Mouse (Mus musculus): ENCODE measurements around the gene Ube2d3. TPM values are rescaled to one million over a fixed set of nuclear protein-coding genes. Genes with fewer than 3 reads are reported as not detected.
"Not testable (repeated sequence)": the region's sequence is repeated elsewhere in the genome, so short reads cannot be mapped to it uniquely, and the experiment has no call there.

Gene Ube2d3
- polyA plus RNA-seq, 1 experiment: 391 TPM

- H3K27me3 ChIP-seq (replicated peaks): no peaks in the 10 kb centered on the region
- H3K4me3 ChIP-seq (replicated peaks): no peak overlapping the region
- H3K4me1 ChIP-seq: peaks cover 3% of the 10 kb centered on the region; the same call in 1 of the 2 replicates
- H3K9me3 ChIP-seq: no peaks in the 10 kb centered on the region
- peaks cover 34% of the 10 kb centered on the region for H3K36me3 ChIP-seq (replicated peaks; ENCODE audit: low read length)
- TF ChIP-seq FLI1 (IDR thresholded peaks at IDR 0.05; ENCODE audit: low read length) (no peak), GATA1 (IDR thresholded peaks at IDR 0.05; ENCODE audit: borderline replicate concordance, low read length) (no peak)
Measured at GRCm38 (mm10) chr3:135469146-135469545, 31.2 kb downstream of the Ube2d3 start.

GRCm38 (mm10) chr3:135469974-135470373, 32.0 kb downstream of the Ube2d3 start:
- no peaks in the 10 kb centered on the region for H3K9me3 ChIP-seq
- TF ChIP-seq GATA1 (IDR thresholded peaks at IDR 0.05; ENCODE audit: borderline replicate concordance, low read length) (no peak), FLI1 (IDR thresholded peaks at IDR 0.05; ENCODE audit: low read length) (no peak)
- no peak overlapping the region for H3K4me3 ChIP-seq (replicated peaks)
- peaks cover 3% of the 10 kb centered on the region; the same call in 1 of the 2 replicates for H3K4me1 ChIP-seq
- H3K27me3 ChIP-seq (replicated peaks): no peaks in the 10 kb centered on the region
- peaks cover 26% of the 10 kb centered on the region for H3K36me3 ChIP-seq (replicated peaks; ENCODE audit: low read length)

GRCm38 (mm10) chr3:135470823-135471222, 32.9 kb downstream of the Ube2d3 start:
- Histone ChIP-seq H3K27me3 (replicated peaks) (no peaks in the 10 kb centered on the region), H3K36me3 (replicated peaks; ENCODE audit: low read length) (peaks cover 25% of the 10 kb centered on the region), H3K9me3 (no peaks in the 10 kb centered on the region), H3K4me1 (peaks cover 3% of the 10 kb centered on the region; the same call in 1 of the 2 replicates), H3K4me3 (replicated peaks) (no peak overlapping the region)
- TF ChIP-seq GATA1 (IDR thresholded peaks at IDR 0.05; ENCODE audit: borderline replicate concordance, low read length): no peak
- TF ChIP-seq FLI1 (IDR thresholded peaks at IDR 0.05; ENCODE audit: low read length): no peak

GRCm38 (mm10) chr3:135475025-135475424, 37.1 kb downstream of the Ube2d3 start:
- H3K27me3 ChIP-seq (replicated peaks): peaks cover 2% of the 10 kb centered on the region
- no peaks in the 10 kb centered on the region for H3K36me3 ChIP-seq (replicated peaks; ENCODE audit: low read length)
- H3K4me1 ChIP-seq: no peaks in the 10 kb centered on the region
- no peak overlapping the region for H3K4me3 ChIP-seq (replicated peaks)
- TF ChIP-seq GATA1 (IDR thresholded peaks at IDR 0.05; ENCODE audit: borderline replicate concordance, low read length): no peak
- TF ChIP-seq FLI1 (IDR thresholded peaks at IDR 0.05; ENCODE audit: low read length): no peak
- H3K9me3 ChIP-seq: no peaks in the 10 kb centered on the region

GRCm38 (mm10) chr3:135476286-135476685, 38.3 kb downstream of the Ube2d3 start:
- no peak for TF ChIP-seq FLI1 (IDR thresholded peaks at IDR 0.05; ENCODE audit: low read length)
- no peak for TF ChIP-seq GATA1 (IDR thresholded peaks at IDR 0.05; ENCODE audit: borderline replicate concordance, low read length)
- H3K4me1 ChIP-seq: no peaks in the 10 kb centered on the region

GRCm38 (mm10) chr3:135476977-135477376, 39.0 kb downstream of the Ube2d3 start:
- H3K27me3 ChIP-seq (replicated peaks): peaks cover 9% of the 10 kb centered on the region
- H3K4me3 ChIP-seq (replicated peaks): no peak overlapping the region
- H3K9me3 ChIP-seq: no peaks in the 10 kb centered on the region
- TF ChIP-seq GATA1 (IDR thresholded peaks at IDR 0.05; ENCODE audit: borderline replicate concordance, low read length) (no peak), FLI1 (IDR thresholded peaks at IDR 0.05; ENCODE audit: low read length) (no peak)
- H3K4me1 ChIP-seq: no peaks in the 10 kb centered on the region
- H3K36me3 ChIP-seq (replicated peaks; ENCODE audit: low read length): no peaks in the 10 kb centered on the region

More at GRCm38 (mm10) chr3:135476286-135476685, 38.3 kb downstream of the Ube2d3 start:
- Histone ChIP-seq H3K4me3 (replicated peaks) (no peak overlapping the region), H3K36me3 (replicated peaks; ENCODE audit: low read length) (no peaks in the 10 kb centered on the region), H3K9me3 (no peaks in the 10 kb centered on the region), H3K27me3 (replicated peaks) (peaks cover 7% of the 10 kb centered on the region)

GRCm38 (mm10) chr3:135479090-135479489, 41.1 kb downstream of the Ube2d3 start:
- H3K9me3 ChIP-seq; H3K27me3 ChIP-seq (replicated peaks); H3K4me3 ChIP-seq (replicated peaks); H3K36me3 ChIP-seq (replicated peaks; ENCODE audit: low read length); H3K4me1 ChIP-seq: not testable (repeated sequence)

GRCm38 (mm10) chr3:135480767-135481166, 42.8 kb downstream of the Ube2d3 start:
- H3K36me3 ChIP-seq (replicated peaks; ENCODE audit: low read length): no peaks in the 10 kb centered on the region
- TF ChIP-seq FLI1 (IDR thresholded peaks at IDR 0.05; ENCODE audit: low read length) (no peak), GATA1 (IDR thresholded peaks at IDR 0.05; ENCODE audit: borderline replicate concordance, low read length) (no peak)
- H3K27me3 ChIP-seq (replicated peaks): peaks cover 9% of the 10 kb centered on the region
- H3K4me3 ChIP-seq (replicated peaks): no peak overlapping the region
- H3K4me1 ChIP-seq: peaks cover 5% of the 10 kb centered on the region
- no peaks in the 10 kb centered on the region for H3K9me3 ChIP-seq

- Histone ChIP-seq H3K9me3 (no peaks in the 10 kb centered on the region), H3K4me3 (replicated peaks) (no peak overlapping the region), H3K36me3 (replicated peaks; ENCODE audit: low read length) (no peaks in the 10 kb centered on the region), H3K4me1 (peaks cover 9% of the 10 kb centered on the region), H3K27me3 (replicated peaks) (peaks cover 7% of the 10 kb centered on the region)
- TF ChIP-seq FLI1 (IDR thresholded peaks at IDR 0.05; ENCODE audit: low read length) (no peak), GATA1 (IDR thresholded peaks at IDR 0.05; ENCODE audit: borderline replicate concordance, low read length) (no peak)
Measured at GRCm38 (mm10) chr3:135481608-135482007, 43.7 kb downstream of the Ube2d3 start.

- H3K27me3 ChIP-seq (replicated peaks); H3K36me3 ChIP-seq (replicated peaks; ENCODE audit: low read length); H3K9me3 ChIP-seq: not testable (repeated sequence)
- Histone ChIP-seq H3K4me1 (peaks cover 13% of the 10 kb centered on the region), H3K4me3 (replicated peaks) (peak overlapping the region; percentile 100)
Measured at GRCm38 (mm10) chr3:135484650-135485049, 46.7 kb downstream of the Ube2d3 start.

Measured in megakaryocyte, embryonic 14.5 days (primary cell).